Mouse (Mus musculus) left cerebral cortex, adult 9 months (tissue): ENCODE data around the gene Kri1.
A peak's percentile ranks its signal among the peaks of the same experiment; 100 is the strongest.
"Not testable (repeated sequence)": the region's sequence is repeated elsewhere in the genome, so short reads cannot be mapped to it uniquely, and the experiment has no call there.

Experiments used
- DNase-seq, 2 experiments: peaks; one replicate each; pipeline ENCODE4 v3.0.0; 2022; ENCODE audit warnings: low spot score in 2 of 2

Kri1 gene

GRCm38 (mm10) chr9:21315421-21315820 is 27.7 kb upstream of the Kri1 start:
- no peak for DNase-seq

GRCm38 (mm10) chr9:21314367-21315140 is 26.8 kb upstream of the Kri1 start:
- no peak for DNase-seq

- DNase-seq = peak in 1 of 2 experiments; percentile 79
Observed at GRCm38 (mm10) chr9:21313394-21313793, 25.6 kb upstream of the Kri1 start.

- no peak for DNase-seq
Observed at GRCm38 (mm10) chr9:21312134-21312533, 24.4 kb upstream of the Kri1 start, which contains the start of gene Ap1m2. TSS of gene Ap1m2 (minus strand) at chr9:21312337.

GRCm38 (mm10) chr9:21311695-21312094 is 23.9 kb upstream of the Kri1 start:
- no peak for DNase-seq

GRCm38 (mm10) chr9:21309150-21309741 is 21.5 kb upstream of the Kri1 start:
- no peak for DNase-seq

- DNase-seq = no peak
Observed at GRCm38 (mm10) chr9:21305065-21305464, 17.3 kb upstream of the Kri1 start.

GRCm38 (mm10) chr9:21299014-21299413 is 11.2 kb upstream of the Kri1 start:
- no peak for DNase-seq

GRCm38 (mm10) chr9:21292271-21292670 is 4.5 kb upstream of the Kri1 start:
- no peak for DNase-seq

GRCm38 (mm10) chr9:21291868-21292267 is 4.1 kb upstream of the Kri1 start:
- DNase-seq = not testable (repeated sequence)

GRCm38 (mm10) chr9:21291022-21291787 is 3.4 kb upstream of the Kri1 start, which contains the start of gene Cdkn2d:
TSS of gene Cdkn2d (minus strand) at chr9:21291407.
- peak; percentile 99 to 100 for DNase-seq

- DNase-seq = no peak
Observed at GRCm38 (mm10) chr9:21290589-21290988, 2.8 kb upstream of the Kri1 start.

- no peak for DNase-seq
Observed at GRCm38 (mm10) chr9:21289337-21289671, 1.5 kb upstream of the Kri1 start.

- DNase-seq = no peak
Observed at GRCm38 (mm10) chr9:21288404-21289336, 901 bp upstream of the Kri1 start.

GRCm38 (mm10) chr9:21286753-21287152 is 1.0 kb downstream of the Kri1 start:
- DNase-seq = no peak

- no peak for DNase-seq
Observed at GRCm38 (mm10) chr9:21283994-21284393, 3.8 kb downstream of the Kri1 start.

GRCm38 (mm10) chr9:21283591-21283990 is 4.2 kb downstream of the Kri1 start:
- DNase-seq = no peak

GRCm38 (mm10) chr9:21277776-21278175 is 10.0 kb downstream of the Kri1 start:
- DNase-seq = no peak

GRCm38 (mm10) chr9:21276307-21276706 is 11.5 kb downstream of the Kri1 start:
- no peak for DNase-seq

GRCm38 (mm10) chr9:21275727-21276126 is 12.0 kb downstream of the Kri1 start:
- DNase-seq = no peak

GRCm38 (mm10) chr9:21275013-21275710 is 12.6 kb downstream of the Kri1 start:
- DNase-seq = no peak
